Mouse (Mus musculus): Measurements from ENCODE around the gene Abraxas1.

Gene Abraxas1

DNA sequence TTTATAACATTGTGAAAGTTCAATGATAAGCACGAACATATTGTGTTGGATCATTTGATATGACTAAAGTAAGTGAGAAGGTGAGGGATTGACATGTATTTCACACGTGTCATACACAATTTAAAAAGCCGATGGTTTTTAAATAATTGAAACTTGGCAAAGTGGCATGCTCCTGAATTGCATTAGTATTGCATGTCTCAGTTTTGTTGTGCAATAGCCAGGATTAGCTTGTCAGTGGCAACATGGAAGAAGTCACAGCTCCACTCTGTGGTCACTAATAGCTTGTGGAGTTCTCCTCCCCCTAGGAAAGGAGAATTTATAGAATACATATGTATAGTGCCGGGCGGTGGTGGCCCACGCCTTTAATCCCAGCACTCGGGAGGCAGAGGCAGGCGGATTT lies 610 bp upstream of the Abraxas1 start:
- no peak for DNase-seq

DNA sequence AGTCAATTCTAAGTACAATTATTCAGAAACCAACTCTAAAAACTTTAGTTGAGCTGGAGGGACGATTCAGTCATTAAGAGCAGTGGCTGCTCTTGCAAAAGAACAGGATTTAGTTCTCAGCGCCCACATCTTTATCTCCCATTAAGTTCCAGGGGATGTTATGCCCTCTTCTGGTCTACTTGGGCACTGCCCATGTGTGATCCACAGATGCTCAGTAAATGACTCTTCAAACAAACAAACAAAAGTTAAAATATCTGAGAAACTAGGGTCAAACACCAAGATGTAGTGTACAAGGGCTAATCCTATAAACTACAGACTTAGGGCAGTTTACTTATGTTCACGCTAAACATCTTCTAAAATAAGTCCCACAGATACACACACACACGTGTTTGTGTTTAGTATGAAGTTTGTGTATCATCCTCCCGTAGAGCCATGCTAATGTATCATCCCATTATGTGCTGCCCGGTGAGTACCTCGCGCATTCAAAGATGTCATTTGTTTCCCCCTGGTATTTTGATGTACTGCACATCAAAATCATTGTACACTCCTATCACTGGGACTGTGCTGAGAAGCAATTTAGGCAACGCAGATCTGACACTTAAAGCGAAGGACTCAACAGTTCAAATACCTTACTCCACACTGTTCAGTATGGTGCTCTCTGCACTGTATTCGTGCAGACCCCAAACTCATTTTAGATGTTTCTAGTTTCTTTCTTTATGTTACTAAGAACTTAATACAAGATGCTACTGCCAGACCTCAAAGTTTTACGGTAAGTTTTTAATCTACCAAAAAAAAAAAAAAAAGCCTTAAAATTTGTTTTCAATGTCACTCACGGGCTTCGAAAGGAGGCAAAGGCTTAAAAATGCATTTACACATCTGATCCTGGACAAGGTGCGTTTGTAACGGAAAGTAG lies 941 bp downstream of the Abraxas1 start:
- DNase-seq: no peak

DNA sequence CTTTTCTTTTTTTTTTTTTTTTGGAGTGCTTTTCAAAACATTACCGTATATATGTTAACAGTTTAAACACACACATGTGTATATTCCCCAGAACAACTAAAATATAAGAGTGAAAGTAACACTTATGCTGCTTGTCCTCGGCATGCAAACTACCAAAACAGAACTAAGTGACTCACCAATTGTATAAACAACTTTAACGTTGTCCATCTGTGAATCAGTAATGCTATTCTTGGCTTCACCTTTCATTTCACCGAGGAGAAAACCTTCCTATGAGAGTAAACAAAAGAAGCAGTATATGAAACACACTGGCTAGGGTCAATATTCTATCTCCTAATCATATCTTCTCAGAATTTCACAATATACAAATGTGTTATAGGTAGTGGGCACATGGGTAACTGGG lies 2.4 kb downstream of the Abraxas1 start:
- DNase-seq: no peak

DNA sequence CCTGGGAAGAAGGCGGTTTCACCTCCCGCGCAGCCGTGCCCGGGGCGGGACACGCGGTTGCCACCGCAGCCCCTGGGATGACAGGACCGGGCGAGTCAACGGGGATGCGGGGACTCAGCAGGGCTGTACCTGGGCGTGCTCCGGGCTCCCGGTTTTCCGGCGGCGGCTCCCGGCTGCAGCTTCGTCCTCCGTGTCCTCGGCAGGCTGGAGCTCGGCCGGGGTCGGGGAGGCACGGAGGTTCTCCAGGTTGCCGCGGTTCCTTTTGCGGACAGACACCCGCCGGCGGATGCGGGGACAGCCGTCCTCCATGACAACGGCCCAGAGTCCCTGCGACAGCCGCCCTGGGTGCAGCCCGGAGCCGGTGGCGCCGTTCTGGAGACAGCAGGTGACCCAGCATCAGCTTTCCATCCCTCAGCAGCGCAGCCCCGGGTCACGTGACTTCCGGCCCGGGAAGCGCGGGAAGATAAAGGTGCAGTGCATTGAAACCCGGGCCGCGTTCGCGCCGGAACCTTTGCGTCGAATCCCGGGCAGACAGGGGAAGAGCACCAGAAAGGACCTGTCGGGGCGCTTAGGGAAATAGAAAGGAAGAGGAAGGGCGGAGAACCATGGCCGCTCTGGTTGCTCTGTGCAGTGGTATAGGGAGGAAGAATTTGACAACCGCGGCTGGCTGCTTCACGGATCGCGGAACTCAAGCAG lies 22.5 kb downstream of the Abraxas1 start, which contains the start of the genes Helq and Mrps18c:
Gene Helq, minus strand, starts transcription at position 434 of the 696 bp plus-strand sequence.
Gene Mrps18c, plus strand, starts transcription at position 463 of the 696 bp plus-strand sequence.
- peak; percentile 93 for DNase-seq

DNA sequence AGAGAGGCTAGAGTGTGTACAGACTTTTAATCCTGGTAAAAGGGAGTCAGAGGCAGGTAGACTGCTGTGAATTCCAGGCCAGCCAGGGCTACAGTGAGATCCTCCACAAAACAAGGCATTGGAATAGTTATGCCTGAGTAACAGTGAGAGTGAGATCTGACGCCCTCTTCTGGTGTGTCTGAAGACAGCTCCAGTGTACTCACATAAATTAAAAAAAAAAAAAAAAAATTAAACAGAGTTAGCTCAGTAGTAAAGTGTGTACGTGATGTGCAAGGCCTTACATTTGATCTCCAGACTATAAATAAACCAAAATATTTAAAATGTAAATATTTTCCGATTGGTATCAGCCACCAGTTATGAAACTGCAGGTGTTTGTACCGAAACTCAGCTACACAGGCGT lies 26.7 kb downstream of the Abraxas1 start:
- no peak for DNase-seq

DNA sequence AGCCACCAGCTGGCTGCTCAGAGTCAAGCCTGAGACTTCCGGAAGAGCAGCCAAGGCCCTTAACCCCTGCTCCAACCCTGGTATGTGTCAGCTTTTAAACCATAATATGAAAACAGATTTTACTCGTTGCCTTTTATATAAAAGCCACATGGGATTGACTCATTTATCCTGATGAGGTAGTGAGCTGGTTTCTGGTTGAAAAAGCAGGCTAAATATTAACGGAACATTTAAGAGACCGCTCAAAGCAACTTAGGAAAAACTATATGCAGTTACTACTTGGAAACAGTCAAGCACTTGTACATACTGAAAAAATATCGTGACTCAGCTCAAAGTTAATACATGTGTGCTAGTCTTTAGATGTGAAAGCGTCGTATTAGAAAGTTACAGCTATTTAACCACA lies 28.5 kb downstream of the Abraxas1 start:
- DNase-seq: peak; percentile 28

DNA sequence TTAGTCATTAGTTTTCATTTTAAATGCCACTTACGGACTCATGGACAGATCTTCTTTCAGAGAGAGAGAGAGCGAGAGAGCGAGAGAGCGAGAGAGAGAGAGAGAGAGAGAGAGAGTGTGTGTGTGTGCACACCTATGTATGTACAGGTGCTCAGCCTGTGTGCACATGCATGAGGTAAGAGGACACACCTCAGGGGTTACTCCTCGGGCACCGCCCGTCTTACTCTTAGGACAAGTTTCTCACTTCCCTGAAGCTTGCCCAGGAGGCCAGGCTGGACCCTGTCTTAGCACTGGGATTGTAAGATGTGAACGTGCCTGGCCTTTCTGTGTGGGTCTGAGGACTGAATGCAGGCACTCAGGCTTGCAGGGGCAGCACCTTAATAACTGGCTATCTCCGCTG lies 33.2 kb downstream of the Abraxas1 start:
- DNase-seq: no peak

DNA sequence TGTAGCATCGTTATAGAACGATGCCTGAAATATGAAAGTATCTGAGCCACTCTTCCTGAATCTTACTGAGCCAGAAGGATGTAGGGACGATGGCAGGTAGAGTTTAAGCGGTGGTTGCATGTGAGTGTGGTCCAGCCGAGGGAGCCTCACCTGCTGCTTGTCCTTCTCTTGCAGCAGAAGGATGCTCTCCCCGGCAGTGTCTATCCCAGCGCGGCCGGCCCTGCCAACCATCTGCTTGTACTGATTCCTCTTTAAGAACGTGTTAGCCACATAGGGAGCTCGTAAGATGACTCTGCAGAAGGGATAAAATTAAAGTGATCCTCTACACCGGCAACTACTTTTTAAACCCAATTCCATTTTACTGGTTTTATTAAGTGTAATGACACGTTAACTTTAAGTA lies 41.8 kb downstream of the Abraxas1 start:
- no peak for DNase-seq

DNA sequence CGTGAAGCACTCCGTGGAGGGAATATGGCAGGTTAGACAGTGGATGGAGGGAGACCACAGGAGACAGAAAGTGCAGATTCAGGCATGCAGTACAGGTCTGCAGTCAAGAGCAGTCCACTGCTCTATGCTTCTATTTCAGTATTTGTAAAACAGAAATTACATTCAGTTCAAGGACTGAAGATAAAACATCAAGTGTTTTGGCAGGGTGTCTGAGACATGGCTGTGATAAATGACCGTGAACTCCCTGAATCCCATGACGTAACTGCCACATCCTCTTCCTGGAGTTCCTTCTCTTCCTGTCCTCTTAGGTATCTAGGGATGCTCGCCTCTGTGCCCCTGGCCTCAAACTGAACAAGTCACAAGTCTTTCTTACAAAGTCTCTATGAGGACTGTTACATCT lies 43.9 kb downstream of the Abraxas1 start:
- DNase-seq: no peak

DNA sequence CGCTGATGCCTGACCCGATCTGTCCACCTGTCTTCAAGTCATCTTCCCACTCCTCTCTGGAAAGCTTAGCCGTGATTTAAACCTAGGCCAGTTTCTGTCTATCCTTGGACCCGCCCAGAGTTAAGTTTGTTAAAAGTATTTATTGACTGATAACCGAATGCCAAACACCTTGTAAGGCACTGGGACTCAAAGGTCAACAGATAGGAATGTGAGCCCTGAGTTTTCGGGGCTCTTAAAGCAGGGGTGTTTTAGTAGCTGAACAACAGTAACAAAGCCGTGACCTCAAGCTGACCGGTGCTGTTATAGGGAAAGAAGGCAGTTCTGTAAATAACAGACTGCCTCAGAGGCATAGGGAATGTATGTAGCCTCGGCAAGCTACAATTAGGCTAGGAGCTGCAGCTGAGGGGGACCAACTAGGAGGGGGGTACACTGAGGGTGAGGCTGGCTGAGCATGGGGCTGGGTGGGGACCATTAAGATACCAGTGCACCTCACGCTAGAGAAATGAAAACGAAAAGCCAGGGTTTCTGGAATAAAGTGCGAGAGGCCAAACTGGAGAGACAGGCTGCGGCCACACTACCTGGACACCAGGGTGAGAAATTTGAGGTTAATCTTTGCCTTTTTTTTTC lies 44.9 kb downstream of the Abraxas1 start:
- no peak for DNase-seq

DNA sequence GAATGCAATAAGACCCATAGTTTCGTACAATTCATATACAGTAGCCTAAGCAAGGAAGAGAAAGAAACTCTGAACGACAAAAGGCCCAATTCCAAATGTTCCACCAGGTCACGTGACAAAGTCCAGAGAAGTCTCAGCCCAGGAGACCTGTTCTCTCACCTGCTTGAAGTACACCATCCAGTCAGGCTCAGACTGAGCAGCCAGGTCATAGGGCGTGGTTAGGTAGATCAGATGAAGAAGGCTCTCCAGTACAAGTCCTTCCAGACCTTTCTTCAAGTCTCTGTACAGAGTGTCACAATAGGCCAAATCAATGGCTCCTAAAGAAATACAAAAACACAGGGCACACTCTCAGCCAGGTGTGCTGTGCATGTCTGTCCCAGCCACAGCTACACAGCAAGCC lies 49.2 kb downstream of the Abraxas1 start:
- DNase-seq: no peak

DNA sequence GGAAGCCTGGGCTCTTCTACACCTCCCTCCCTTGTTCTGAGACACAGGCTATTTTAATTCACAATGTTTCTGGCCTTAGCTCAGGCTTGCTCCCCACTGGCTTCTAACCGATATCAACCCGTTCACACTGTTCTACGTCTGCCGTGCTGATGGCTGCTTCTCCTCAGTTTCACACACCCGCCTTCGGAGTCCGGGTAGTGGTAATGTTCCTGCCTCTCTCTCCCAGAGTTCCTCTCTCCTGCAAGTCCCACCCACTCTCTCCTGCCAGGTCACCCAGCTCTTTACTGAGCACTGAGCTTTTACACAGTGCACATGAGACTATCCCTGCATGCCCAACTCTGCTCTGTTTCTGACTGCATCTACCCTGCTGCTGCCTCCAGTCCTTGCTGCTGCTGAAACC lies 54.7 kb downstream of the Abraxas1 start:
- DNase-seq: no peak

DNA sequence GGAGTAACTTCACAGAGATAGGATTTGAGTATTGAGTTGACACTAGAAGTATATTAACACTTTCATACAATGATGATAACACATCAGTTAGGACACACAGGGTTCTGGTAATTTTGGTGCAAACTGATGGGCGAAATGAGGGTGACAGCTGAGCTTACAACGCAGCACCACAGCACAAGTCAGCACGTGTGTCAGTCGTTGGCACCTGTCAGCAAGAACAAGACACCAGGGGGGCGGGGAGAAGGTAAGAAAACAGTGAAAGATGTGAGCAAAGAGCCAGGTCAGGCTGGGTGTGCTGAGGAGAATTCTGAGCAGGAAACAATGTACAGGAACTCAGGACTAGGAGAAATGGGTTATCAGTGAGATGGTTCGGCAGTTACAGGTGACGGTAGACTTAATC lies 59.0 kb downstream of the Abraxas1 start:
- no peak for DNase-seq

DNA sequence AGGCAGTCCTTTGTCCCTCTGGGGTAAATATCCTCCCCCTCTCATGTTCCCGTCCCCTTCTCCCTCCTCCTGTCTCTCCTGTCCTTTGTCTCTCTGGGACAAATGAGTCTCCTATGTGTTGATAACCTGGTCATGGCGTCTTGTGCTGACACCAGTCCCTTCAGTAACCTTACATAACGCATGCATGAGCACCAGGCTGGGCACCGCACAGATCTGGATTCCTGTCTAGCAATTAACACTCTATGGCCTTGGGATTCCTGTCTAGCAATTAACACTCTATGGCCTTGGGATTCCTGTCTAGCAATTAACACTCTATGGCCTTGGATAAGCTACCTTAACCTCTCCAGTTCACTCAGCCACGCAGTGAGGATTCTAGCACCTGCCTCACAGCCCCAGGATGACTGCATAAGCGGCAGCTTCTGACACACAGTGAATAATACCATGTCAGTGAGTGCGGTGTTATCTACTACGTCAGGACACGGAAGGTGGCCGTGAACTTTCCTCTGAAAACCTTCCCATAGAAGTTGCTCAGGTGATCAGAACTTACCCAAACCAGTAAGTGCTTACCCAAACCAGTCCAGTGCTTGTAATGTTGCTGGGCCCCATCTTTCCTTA lies 60.6 kb downstream of the Abraxas1 start:
- DNase-seq: no peak

DNA sequence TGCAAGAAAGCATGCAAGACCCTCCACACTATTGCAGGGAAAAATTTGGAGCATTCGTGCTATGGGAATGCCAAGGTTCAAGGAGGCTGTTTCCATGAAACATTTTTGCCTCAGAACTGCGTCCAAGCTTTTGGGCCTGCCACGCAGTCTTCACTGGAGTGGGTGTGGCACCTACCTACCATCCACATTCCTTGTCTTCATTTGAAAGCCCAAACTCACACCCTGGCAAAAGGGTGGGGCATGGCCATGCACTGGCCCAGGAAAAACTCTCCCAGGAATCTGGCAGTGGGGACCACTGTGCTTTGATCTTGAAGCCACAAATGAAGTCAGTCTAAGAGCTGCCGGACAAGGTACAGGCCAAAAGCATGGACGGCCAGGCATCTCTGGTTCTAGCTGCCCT lies 62.6 kb downstream of the Abraxas1 start:
- no peak for DNase-seq
